Mouse (Mus musculus): ENCODE results near the gene Ctnnd2. TPM values are rescaled to one million over a fixed set of nuclear protein-coding genes. Genes with fewer than 3 reads are reported as not detected.

Gene Ctnnd2
- polyA plus RNA-seq, 1 experiment = 6.3 TPM

DNA sequence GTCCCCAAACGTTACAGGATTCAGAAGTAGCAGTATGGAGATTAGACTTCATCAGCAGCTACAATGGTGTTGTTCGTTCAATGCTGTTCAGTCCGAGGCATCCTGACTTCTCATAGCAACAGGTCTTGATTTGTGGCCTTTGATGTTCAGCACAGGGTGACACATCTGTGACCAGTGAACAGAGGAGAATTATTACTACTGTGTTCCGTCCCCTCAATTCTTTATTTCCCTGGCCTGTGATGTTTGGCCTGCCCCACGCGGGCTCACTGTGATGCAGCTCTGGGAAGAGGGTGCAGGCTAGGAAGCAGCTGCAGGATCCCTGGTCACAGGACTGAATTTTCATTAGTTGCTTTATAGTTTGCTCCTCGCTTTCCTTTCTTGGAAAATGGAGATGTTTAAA is 197.6 kb downstream of the Ctnnd2 start:
- Histone ChIP-seq H3K4me3 (replicated peaks; ENCODE audit: extremely low read depth, low read depth, low read length) (no peak overlapping the region), H3K4me1 (ENCODE audit: control insufficient read depth, insufficient read depth, low read length) (no peaks in the 10 kb centered on the region)
- DNase-seq = no peak
- 71% methylated on average over 7 of the region's 7 CpGs for WGBS
- no peak for TF ChIP-seq CTCF (IDR thresholded peaks at IDR 0.05; ENCODE audit: insufficient read depth, low read length)
- TF ChIP-seq POLR2A (IDR thresholded peaks at IDR 0.05; ENCODE audit: borderline replicate concordance, extremely low read depth, low read depth, low read length) = no peak

DNA sequence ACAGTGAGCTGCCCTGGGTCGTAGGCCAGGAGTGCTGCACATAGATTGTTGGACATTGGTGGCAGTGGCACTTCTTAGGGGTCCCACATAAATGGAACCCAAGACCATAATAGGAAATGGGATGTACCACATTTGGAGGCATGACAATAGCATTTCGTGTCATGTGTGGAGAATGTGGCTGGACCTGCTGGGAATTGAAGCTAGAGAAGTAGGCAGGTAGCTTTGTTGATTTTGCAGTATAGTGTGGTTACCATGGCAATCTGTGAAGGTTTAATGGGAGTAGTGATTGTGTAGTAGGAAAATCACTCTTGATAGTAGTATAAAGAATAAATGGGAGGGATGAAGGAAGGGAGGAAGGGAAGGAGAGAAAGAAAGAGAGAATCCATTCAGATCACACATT is 198.8 kb downstream of the Ctnnd2 start:
- no peak for DNase-seq
- TF ChIP-seq POLR2A (IDR thresholded peaks at IDR 0.05; ENCODE audit: borderline replicate concordance, extremely low read depth, low read depth, low read length) (no peak), CTCF (IDR thresholded peaks at IDR 0.05; ENCODE audit: insufficient read depth, low read length) (no peak)
- WGBS = 70% methylated on average over 2 of the region's 2 CpGs
- no peaks in the 10 kb centered on the region for H3K4me1 ChIP-seq (ENCODE audit: control insufficient read depth, insufficient read depth, low read length)
- no peak overlapping the region for H3K4me3 ChIP-seq (replicated peaks; ENCODE audit: extremely low read depth, low read depth, low read length)

- WGBS = 79% methylated on average over 6 of the region's 6 CpGs
- H3K4me3 ChIP-seq (replicated peaks; ENCODE audit: extremely low read depth, low read depth, low read length) = no peak overlapping the region
- TF ChIP-seq CTCF (IDR thresholded peaks at IDR 0.05; ENCODE audit: insufficient read depth, low read length) (no peak), POLR2A (IDR thresholded peaks at IDR 0.05; ENCODE audit: borderline replicate concordance, extremely low read depth, low read depth, low read length) (no peak)
- no peaks in the 10 kb centered on the region for H3K4me1 ChIP-seq (ENCODE audit: control insufficient read depth, insufficient read depth, low read length)
- DNase-seq = no peak
Measured at GRCm38 (mm10) chr15:30373654-30374215, 201.3 kb downstream of the Ctnnd2 start.

DNA sequence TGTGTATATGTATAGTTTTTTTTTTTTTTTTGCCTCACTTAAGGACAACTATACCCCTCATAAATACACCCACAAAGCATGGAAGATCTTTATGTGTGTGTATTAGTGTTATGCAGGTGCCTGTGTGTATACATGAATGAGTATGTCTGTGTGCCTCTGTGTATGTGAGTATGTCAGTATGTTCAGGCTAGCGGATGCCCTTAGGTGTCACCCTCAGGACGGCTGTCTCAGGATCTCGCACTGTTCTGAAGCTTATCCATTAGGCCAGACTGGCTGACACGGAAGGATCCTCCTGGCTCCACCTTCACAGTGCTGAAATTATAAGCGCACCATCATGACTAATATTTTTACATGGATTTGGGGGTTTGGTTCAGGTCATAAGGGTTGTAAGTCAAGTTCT is 202.5 kb downstream of the Ctnnd2 start:
- TF ChIP-seq POLR2A (IDR thresholded peaks at IDR 0.05; ENCODE audit: borderline replicate concordance, extremely low read depth, low read depth, low read length) (no peak), CTCF (IDR thresholded peaks at IDR 0.05; ENCODE audit: insufficient read depth, low read length) (no peak)
- Histone ChIP-seq H3K4me3 (replicated peaks; ENCODE audit: extremely low read depth, low read depth, low read length) (no peak overlapping the region), H3K4me1 (ENCODE audit: control insufficient read depth, insufficient read depth, low read length) (no peaks in the 10 kb centered on the region)
- 75% methylated on average over 5 of the region's 5 CpGs for WGBS
- no peak for DNase-seq

DNA sequence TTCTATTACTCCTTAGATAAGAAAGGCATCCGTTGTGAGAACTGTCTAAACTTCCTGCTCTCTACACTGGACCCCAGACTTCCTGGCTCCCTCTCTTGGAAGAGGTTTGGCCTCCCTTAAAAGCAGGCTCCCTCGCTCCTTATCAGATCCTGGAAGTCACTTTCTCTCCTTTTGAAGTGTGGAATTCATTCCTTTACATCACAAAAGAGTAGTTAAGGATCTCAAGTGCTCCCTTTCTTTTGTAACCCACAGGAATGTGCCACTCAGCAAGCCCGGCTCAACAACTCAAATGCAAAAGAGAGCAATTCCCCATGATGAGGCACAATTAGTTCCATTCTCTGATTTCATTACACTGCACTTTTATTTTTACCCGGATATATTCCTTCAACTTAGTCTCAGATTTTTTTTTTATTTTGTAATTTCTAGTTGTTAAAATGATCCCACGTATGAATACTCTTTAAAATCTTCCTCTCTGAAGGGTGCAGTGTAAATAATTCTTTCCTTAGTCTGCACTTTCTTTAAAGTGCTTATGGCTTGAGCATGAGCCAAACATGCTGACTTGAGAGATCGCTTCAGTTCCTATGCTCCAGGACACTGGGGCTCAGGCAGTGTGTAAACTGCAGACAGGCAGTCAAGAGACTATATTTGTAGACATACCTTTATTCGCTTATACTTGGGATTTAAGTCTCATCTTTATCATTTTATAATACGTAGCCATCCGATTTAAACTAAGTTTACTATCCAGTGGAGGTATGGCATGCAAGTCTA is 210.9 kb downstream of the Ctnnd2 start:
- DNase-seq = peak; percentile 16

GRCm38 (mm10) chr15:30384386-30384785 is 212.0 kb downstream of the Ctnnd2 start:
- no peak for TF ChIP-seq CTCF (IDR thresholded peaks at IDR 0.05; ENCODE audit: insufficient read depth, low read length)
- TF ChIP-seq POLR2A (IDR thresholded peaks at IDR 0.05; ENCODE audit: borderline replicate concordance, extremely low read depth, low read depth, low read length) = no peak
- Histone ChIP-seq H3K4me1 (ENCODE audit: control insufficient read depth, insufficient read depth, low read length) (peaks cover 7% of the 10 kb centered on the region), H3K4me3 (replicated peaks; ENCODE audit: extremely low read depth, low read depth, low read length) (no peak overlapping the region)
- 76% methylated on average over 5 of the region's 5 CpGs for WGBS
- DNase-seq = no peak

More for the DNA sequence above, 210.9 kb downstream of the Ctnnd2 start:
- no peak for TF ChIP-seq CTCF (IDR thresholded peaks at IDR 0.05; ENCODE audit: insufficient read depth, low read length)
- no peak for TF ChIP-seq POLR2A (IDR thresholded peaks at IDR 0.05; ENCODE audit: borderline replicate concordance, extremely low read depth, low read depth, low read length)
- 31% methylated on average over 9 of the region's 9 CpGs for WGBS
- no peak overlapping the region for H3K4me3 ChIP-seq (replicated peaks; ENCODE audit: extremely low read depth, low read depth, low read length)
- H3K4me1 ChIP-seq (ENCODE audit: control insufficient read depth, insufficient read depth, low read length) = peaks cover 7% of the 10 kb centered on the region

GRCm38 (mm10) chr15:30386489-30386888 is 214.1 kb downstream of the Ctnnd2 start:
- Histone ChIP-seq H3K4me3 (replicated peaks; ENCODE audit: extremely low read depth, low read depth, low read length) (no peak overlapping the region), H3K4me1 (ENCODE audit: control insufficient read depth, insufficient read depth, low read length) (peaks cover 7% of the 10 kb centered on the region)
- TF ChIP-seq POLR2A (IDR thresholded peaks at IDR 0.05; ENCODE audit: borderline replicate concordance, extremely low read depth, low read depth, low read length) = no peak
- TF ChIP-seq CTCF (IDR thresholded peaks at IDR 0.05; ENCODE audit: insufficient read depth, low read length) = no peak
- DNase-seq = no peak

- H3K4me3 ChIP-seq (replicated peaks; ENCODE audit: extremely low read depth, low read depth, low read length) = no peak overlapping the region
- WGBS = 38% methylated on average over 6 of the region's 6 CpGs
- DNase-seq = no peak
- H3K4me1 ChIP-seq (ENCODE audit: control insufficient read depth, insufficient read depth, low read length) = peaks cover 7% of the 10 kb centered on the region
- TF ChIP-seq POLR2A (IDR thresholded peaks at IDR 0.05; ENCODE audit: borderline replicate concordance, extremely low read depth, low read depth, low read length) (no peak), CTCF (IDR thresholded peaks at IDR 0.05; ENCODE audit: insufficient read depth, low read length) (no peak)
Measured at GRCm38 (mm10) chr15:30387244-30387643, 214.9 kb downstream of the Ctnnd2 start.

DNA sequence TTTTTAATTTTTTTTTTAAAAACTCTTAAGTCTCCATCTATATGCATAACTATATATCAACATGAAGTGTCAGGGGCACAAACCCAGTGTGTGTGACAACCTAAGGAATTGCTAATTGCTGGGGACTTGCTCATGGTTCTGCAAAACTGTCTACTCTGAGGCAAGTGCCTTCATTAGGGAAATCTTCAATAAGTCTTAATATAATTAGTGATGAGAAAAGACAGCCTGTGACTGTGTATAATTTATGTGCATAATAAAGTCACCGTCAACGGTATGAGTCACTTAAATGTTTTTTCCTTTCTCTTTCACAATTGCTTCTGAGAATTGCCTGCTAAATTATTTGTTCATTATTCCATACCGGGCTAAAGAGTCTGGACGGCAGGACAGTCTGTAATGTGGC is 228.7 kb downstream of the Ctnnd2 start:
- 61% methylated on average over 4 of the region's 4 CpGs for WGBS
- no peak for DNase-seq

DNA sequence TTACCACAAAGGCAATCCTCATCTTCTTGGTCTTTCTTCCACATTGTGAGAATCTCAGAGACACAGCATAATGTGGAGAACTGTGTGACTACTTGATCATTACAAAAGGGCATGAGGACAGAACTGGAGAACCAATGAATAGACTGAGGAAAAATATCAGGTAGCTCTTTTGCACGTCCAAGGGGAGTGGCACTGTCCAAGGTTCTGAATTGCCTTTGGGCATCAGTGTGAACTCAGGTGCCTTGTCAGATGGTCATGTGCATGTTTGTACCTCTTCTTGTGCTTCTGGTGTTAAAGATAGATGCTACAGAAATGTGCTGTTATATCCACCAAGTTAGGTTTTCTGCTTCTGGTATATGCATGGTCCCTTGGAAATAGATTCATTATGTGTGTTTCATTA is 233.9 kb downstream of the Ctnnd2 start:
- Histone ChIP-seq H3K4me3 (replicated peaks; ENCODE audit: extremely low read depth, low read depth, low read length) (no peak overlapping the region), H3K4me1 (ENCODE audit: control insufficient read depth, insufficient read depth, low read length) (no peaks in the 10 kb centered on the region)
- DNase-seq = no peak
- 4% methylated on average over 1 of the region's 1 CpGs for WGBS
- TF ChIP-seq POLR2A (IDR thresholded peaks at IDR 0.05; ENCODE audit: borderline replicate concordance, extremely low read depth, low read depth, low read length) (no peak), CTCF (IDR thresholded peaks at IDR 0.05; ENCODE audit: insufficient read depth, low read length) (no peak)

More for the DNA sequence above, 228.7 kb downstream of the Ctnnd2 start:
- TF ChIP-seq POLR2A (IDR thresholded peaks at IDR 0.05; ENCODE audit: borderline replicate concordance, extremely low read depth, low read depth, low read length) (no peak), CTCF (IDR thresholded peaks at IDR 0.05; ENCODE audit: insufficient read depth, low read length) (no peak)
- no peak overlapping the region for H3K4me3 ChIP-seq (replicated peaks; ENCODE audit: extremely low read depth, low read depth, low read length)
- no peaks in the 10 kb centered on the region for H3K4me1 ChIP-seq (ENCODE audit: control insufficient read depth, insufficient read depth, low read length)

All from lung, adult 2 months (tissue).